Mouse (Mus musculus): ENCODE results near the gene Sdccag8. TPM values are rescaled to one million over a fixed set of nuclear protein-coding genes. Genes with fewer than 3 reads are reported as not detected.

The Sdccag8 gene
- polyA plus RNA-seq, 1 experiment = 21.3 TPM

GRCm38 (mm10) chr1:177035460-177035859, 221.0 kb downstream of the Sdccag8 start:
- no peak for DNase-seq (ENCODE audit: extremely low spot score in 1 of 2, low spot score in 1 of 2)

DNA sequence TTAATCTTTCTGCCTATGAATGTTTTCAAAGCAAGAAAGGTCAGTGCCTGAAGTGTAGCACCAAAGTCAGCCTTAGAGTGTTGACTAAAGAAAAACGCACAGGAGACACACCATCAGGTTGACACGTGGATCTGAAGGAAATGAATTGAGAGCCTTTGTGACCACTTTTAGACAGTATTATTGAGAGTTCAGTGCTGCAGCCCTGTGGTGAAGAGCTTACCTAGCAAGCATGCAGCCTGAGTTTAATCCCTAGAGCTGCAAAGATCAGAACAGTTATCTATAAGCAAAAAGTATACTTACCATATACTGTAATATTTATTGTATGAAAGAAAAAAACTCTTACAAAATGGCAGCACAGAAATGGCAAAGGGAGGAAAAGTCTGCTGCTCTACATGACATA, 223.9 kb downstream of the Sdccag8 start:
- no peak for DNase-seq (ENCODE audit: extremely low spot score in 1 of 2, low spot score in 1 of 2)

- no peak for DNase-seq (ENCODE audit: extremely low spot score in 1 of 2, low spot score in 1 of 2)
These were observed 224.7 kb downstream of the Sdccag8 start for GRCm38 (mm10) chr1:177039093-177039674.

GRCm38 (mm10) chr1:177040058-177040457, 225.6 kb downstream of the Sdccag8 start:
- no peak for DNase-seq (ENCODE audit: extremely low spot score in 1 of 2, low spot score in 1 of 2)

DNA sequence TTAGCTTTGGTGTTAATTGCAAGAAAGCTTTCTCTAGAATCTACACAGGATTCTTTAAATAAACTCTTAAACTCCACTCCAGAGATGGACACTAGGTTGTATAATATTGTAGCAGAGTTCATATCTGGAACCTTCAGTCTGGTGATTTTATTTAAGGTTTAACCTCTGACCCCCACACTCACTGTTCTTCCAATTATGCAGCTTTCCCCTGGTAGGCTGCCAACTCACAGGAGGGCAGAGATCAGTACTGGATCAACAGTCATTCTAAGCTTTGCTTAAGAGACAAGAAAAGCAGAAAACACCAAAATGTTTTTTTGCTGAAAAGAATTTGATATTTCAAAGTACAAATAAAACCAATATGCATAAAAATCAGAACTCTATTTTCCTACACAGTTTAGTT, 231.4 kb downstream of the Sdccag8 start:
- DNase-seq (ENCODE audit: extremely low spot score in 1 of 2, low spot score in 1 of 2) = no peak

GRCm38 (mm10) chr1:177046963-177047362, 232.5 kb downstream of the Sdccag8 start:
- no peak for DNase-seq (ENCODE audit: extremely low spot score in 1 of 2, low spot score in 1 of 2)

DNA sequence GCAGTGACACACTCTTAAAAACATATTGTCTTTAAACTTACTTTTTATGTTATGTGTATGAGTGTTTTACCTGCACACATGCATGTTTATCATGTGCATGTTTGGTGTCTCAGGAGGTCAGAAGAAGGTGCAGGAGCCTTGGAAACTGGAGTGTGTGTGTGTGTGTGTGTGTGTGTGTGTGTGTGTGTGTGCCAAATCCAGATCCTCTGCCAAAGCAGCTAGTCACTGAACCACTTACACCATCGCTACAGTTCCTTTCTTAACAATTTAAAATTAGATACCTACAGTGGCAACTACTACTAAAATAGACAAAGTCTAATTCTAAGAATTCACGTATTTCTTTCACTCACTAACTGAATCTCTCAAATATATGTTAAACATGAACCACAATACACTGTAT, 234.3 kb downstream of the Sdccag8 start:
- DNase-seq (ENCODE audit: extremely low spot score in 1 of 2, low spot score in 1 of 2) = no peak

- peak in 1 of 2 experiments; percentile 65 for DNase-seq (ENCODE audit: extremely low spot score in 1 of 2, low spot score in 1 of 2)
These were observed 237.0 kb downstream of the Sdccag8 start for GRCm38 (mm10) chr1:177051366-177051963.

- no peak for DNase-seq (ENCODE audit: extremely low spot score in 1 of 2, low spot score in 1 of 2)
These were observed 240.4 kb downstream of the Sdccag8 start for GRCm38 (mm10) chr1:177054891-177055290.

DNA sequence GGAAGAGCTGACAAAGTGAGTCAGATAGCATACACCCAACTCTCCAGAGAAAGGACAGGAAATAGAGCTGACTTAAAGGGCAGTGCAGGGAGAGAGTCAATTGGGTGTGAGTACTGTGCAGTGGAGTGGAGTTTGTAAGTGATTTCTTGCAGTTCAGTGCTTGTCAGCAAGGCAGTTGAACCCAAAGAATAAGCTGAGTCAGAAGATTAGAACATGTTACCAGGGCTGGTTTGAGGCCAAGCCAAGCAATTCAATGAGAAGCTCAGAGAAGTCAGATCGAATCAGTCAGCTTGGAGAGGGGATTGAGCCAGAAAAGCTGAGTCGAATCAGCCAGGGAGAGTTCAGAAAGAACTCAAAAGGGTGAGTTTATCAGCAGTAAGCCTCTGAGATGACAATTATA, 247.3 kb downstream of the Sdccag8 start:
- no peak for DNase-seq (ENCODE audit: extremely low spot score in 1 of 2, low spot score in 1 of 2)

GRCm38 (mm10) chr1:177065732-177066131, 251.3 kb downstream of the Sdccag8 start:
- no peak for DNase-seq (ENCODE audit: extremely low spot score in 1 of 2, low spot score in 1 of 2)

DNA sequence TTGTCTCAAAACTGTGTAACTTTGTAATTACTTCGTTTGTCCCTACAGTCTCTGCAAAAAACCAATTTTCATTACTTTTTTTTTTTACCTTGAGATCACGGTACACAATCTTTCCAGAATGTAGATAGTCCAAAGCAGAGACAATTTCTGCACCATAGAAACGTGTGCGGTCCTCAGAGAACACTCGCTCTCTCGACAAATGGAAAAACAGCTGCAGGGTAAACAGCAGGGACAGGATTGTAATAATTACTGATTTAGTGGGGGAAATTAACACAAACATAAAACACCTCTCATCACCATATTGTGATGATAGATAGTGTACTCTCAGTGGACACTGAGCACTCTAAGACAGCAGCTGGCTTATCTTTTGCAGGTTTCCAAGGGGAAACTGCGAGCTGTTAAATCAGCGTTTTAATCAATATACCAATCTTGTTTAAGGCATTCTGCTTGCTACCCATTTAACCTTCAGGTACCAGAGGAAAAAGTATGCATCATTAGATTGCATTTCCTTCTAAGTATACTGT, 252.7 kb downstream of the Sdccag8 start:
- no peak for DNase-seq (ENCODE audit: extremely low spot score in 1 of 2, low spot score in 1 of 2)

DNA sequence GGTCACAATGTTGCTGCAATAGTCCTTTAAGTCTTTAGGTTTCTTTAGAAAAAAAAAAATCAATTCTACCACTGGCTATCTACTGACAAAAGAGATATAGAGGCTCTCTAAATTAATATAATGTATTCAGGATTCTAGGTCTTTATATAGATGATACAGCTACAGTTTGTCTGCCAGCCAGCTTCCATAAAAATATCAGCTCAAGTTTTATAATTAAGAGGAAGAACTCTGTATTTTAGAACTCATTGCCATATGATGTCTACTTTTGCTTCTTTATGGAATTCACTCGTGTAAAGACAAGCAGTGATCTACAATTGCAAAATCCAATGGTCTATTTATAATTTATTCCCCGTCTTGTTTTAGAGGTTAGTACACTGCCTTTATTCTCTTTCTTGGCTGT, 254.7 kb downstream of the Sdccag8 start:
- DNase-seq (ENCODE audit: extremely low spot score in 1 of 2, low spot score in 1 of 2) = no peak

Other genes starting within 250 kb of the Sdccag8 start
- gene Cep170, start 593 bp upstream of the Sdccag8 start, polyA plus RNA-seq (2012; rRNA removed) = 57.3 and 62.2 TPM in 2 replicates